Mouse (Mus musculus) heart, adult 18-20 months (tissue): ENCODE results near the gene Sapcd2. TPM values are rescaled to one million over a fixed set of nuclear protein-coding genes. Genes with fewer than 3 reads are reported as not detected.

Source experiments
- DNase-seq, 2 experiments: peaks; one replicate each; pipeline ENCODE4 v3.0.0; 2021 to 2022; ENCODE audit warnings: mixed read lengths in 1 of 2
- long read RNA-seq, 2 experiments: library from polyadenylated mRNA; stranded (forward); transcript quantifications; one replicate each; pipeline ENCODE4 v2.0.0; 2021
- total RNA-seq, 2 experiments: library from RNA; stranded (reverse); gene quantifications; 2 replicates each; pipeline ENCODE4 v1.2.3; 2021

Gene Sapcd2
- not detected for total RNA-seq
- long read RNA-seq, experiment 1: 0 reads
- long read RNA-seq, experiment 2: 0 reads

GRCm38 (mm10) chr2:25371764-25372643 lies at the start of gene Sapcd2:
Gene Sapcd2, plus strand, starts transcription at chr2:25372321.
- DNase-seq: peak; percentile 87 to 91

- DNase-seq: no peak
These were observed 46.1 kb upstream of the Sapcd2 start for GRCm38 (mm10) chr2:25326036-25326435.

GRCm38 (mm10) chr2:25328440-25328839 lies 43.7 kb upstream of the Sapcd2 start:
- peak in 1 of 2 experiments; percentile 45 for DNase-seq

- no peak for DNase-seq
These were observed 40.7 kb upstream of the Sapcd2 start for GRCm38 (mm10) chr2:25331470-25331869.

- DNase-seq: peak; percentile 99 to 100
These were observed 39.6 kb upstream of the Sapcd2 start, which contains the start of gene Man1b1 for GRCm38 (mm10) chr2:25332286-25333160. Gene Man1b1, plus strand, starts transcription at chr2:25332338.

- no peak for DNase-seq
These were observed 38.6 kb upstream of the Sapcd2 start for GRCm38 (mm10) chr2:25333569-25333968.

GRCm38 (mm10) chr2:25338303-25338702 lies 33.8 kb upstream of the Sapcd2 start:
- no peak for DNase-seq

GRCm38 (mm10) chr2:25348162-25348561 lies 24.0 kb upstream of the Sapcd2 start:
- DNase-seq: peak in 1 of 2 experiments; percentile 25

GRCm38 (mm10) chr2:25349499-25349898 lies 22.6 kb upstream of the Sapcd2 start:
- DNase-seq: no peak

GRCm38 (mm10) chr2:25350701-25351100 lies 21.4 kb upstream of the Sapcd2 start:
- no peak for DNase-seq

- DNase-seq: no peak
These were observed 17.9 kb upstream of the Sapcd2 start for GRCm38 (mm10) chr2:25354211-25354610.

GRCm38 (mm10) chr2:25355419-25356066 lies 16.6 kb upstream of the Sapcd2 start:
- no peak for DNase-seq

GRCm38 (mm10) chr2:25356208-25357079 lies 15.7 kb upstream of the Sapcd2 start, which contains the start of gene Dpp7:
Gene Dpp7, minus strand, starts transcription at chr2:25356359.
- DNase-seq: peak; percentile 87 to 90

GRCm38 (mm10) chr2:25359848-25360247 lies 12.3 kb upstream of the Sapcd2 start:
- no peak for DNase-seq

GRCm38 (mm10) chr2:25363478-25364178 lies 8.5 kb upstream of the Sapcd2 start:
- DNase-seq: no peak

- DNase-seq: no peak
These were observed 7.8 kb upstream of the Sapcd2 start for GRCm38 (mm10) chr2:25364313-25364712.

- peak in 1 of 2 experiments; percentile 33 for DNase-seq
These were observed 7.4 kb upstream of the Sapcd2 start for GRCm38 (mm10) chr2:25364761-25365090.

- DNase-seq: peak; percentile 87 to 92
These were observed 6.9 kb upstream of the Sapcd2 start, which contains the start of gene Uap1l1 for GRCm38 (mm10) chr2:25365091-25365761. Gene Uap1l1, minus strand, starts transcription at chr2:25365682.

GRCm38 (mm10) chr2:25369996-25370395 lies 2.1 kb upstream of the Sapcd2 start:
- DNase-seq: no peak
